Mouse (Mus musculus) left cerebral cortex, postnatal 14 days (tissue): ENCODE data around the gene Kif2c. TPM values are rescaled to one million over a fixed set of nuclear protein-coding genes. Genes with fewer than 3 reads are reported as not detected.

ENCODE experiments used
- DNase-seq, 2 experiments: peaks; one replicate each; pipeline ENCODE4 v3.0.0; 2021 to 2022; ENCODE audit warnings: low spot score in 2 of 2, mixed read lengths in 1 of 2
- intact Hi-C: fragments of 180-260 bp; cut with DNase I; formaldehyde crosslinking; loops from one replicate; pipeline ENCODE4 v1.15.1; 2025
- long read RNA-seq, 2 experiments: library from polyadenylated mRNA; stranded (forward); transcript quantifications; one replicate each; pipeline ENCODE4 v2.0.0; 2021
- total RNA-seq, 2 experiments: library from RNA; stranded (reverse); gene quantifications; 2 replicates each; pipeline ENCODE4 v1.2.3; 2021

The Kif2c gene
- under 1 TPM; 0.46 to 0.61 TPM for total RNA-seq
- long read RNA-seq, experiment 1: 0 reads
- long read RNA-seq, experiment 2, partial matches to known transcripts: 0 of 1 reads
- long read RNA-seq, experiment 2, other reads (novel, unspliced or antisense): 0 of 1 reads

DNA sequence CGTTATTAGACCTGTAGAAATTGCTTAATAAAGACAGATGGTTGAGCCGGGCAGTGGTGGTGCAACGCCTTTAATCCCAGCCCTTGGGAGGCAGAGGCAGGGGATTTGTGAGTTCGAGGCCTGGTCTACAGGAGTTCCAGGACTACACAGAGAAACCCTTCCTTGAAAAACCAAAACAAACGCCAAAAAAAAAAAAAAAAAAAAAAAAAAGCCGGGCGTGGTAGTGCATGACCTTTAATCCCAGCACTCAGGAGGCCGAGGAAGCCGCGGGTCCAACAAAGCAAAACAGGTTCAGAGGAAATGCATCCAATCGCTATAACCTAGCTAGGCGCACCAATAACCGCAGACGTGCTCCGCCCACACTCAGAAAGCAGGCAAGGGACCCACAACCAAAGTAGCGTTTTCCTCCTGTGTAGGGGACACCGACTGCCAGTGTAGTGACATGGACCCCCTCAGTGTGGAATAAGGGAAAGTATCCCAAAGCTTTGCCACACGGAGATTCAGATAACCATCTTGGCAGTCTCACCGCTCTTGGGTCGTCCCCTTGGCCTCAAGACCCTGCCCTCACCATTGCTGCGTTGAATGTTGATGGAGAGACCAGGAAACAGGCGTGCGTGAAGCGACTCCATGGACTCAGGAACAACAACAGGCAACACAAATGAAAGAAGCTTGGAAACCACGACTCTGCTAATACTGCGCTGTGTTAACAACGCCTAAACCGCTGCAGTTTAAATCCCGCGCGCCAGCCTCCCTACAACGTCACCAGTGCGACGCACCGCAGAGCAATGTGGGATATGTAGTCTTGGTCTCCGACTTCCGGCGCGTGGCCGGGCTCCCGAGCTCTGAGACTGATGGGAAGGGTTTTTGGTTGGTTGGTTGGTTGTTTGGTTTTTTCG is at the start of gene Kif2c:
Gene Kif2c (minus strand): TSS at position 777 of the 896 bp plus-strand sequence.
- intact Hi-C loops: no loop called here
- peak; percentile 93 to 94 for DNase-seq

DNA sequence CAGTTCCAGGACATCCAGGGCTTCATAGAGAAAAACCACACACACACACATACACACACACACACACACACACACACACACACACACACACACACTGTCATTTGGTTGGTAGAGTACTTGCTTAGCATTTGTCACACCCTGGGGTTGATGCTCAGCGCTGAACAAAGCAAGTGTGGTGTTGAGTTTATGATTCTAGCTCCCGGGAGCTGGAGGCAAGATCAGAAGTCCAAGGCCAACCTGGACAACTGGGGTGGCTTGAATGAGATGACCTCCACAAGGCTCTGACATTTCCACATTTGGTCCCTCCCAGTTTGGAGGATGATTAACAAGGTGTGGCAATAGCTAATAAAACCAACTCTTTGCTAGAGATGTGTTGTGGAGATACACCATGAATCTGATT is 48.8 kb upstream of the Kif2c start:
- intact Hi-C loops: no loop called here
- DNase-seq: no peak

DNA sequence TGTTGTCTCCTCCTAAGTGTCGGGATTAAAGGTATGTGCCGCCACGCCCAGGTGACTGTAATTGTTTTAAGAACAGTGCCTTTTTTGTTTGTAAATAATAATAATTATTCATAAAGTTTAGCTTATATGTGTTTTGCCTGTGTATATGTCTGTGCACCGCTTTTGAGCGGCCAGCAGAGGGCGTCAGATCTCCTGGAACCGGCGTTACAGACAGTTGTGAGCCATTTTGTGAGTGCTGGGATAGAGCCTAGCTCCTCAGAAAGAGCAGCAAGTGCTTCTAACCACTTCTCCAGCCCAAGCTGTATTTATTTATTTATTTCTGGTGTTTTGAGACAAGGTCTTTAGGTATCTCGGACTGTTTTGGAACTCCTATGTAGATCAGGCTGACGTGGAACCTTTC is 47.9 kb upstream of the Kif2c start:
- intact Hi-C loops: no loop called here
- DNase-seq: no peak

DNA sequence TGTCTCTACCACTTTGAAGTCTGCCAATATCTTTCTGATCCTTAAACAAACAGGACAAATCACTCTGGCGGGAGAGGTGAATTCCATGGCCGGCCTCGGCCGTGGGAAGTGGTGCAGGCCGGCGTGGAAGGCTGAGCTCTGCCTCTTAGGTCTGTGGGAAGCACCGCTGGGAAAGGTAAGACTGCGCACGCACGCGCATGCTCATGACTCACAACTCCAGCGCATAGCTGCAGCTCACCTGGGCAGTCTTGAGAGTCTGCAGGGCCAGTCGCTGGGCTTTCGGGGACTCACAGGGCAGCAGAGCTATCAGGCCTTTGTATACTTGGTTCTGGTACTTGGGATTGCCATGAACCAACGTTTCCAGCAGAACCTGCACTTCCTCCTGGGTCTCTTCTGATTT is 47.2 kb upstream of the Kif2c start:
- intact Hi-C loops: no loop called here
- no peak for DNase-seq

DNA sequence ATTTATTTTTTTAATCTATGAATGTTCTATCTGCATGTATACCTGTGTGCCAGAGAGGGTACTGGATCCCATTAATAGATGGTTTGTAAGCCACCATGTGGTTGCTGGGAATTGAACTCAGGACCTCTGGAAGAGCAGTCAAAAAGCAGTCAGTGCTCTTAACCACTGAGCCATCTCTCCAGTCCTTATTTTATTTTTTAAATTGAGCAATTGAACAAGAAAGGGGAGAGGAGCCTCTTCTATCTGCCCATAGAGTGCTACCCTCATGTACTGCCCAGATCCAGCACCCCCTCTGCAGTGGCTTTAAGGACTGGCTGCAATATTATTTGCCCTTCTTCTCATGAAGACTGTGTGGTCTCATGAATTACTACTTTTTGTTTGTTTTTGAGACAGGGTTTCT is 42.8 kb upstream of the Kif2c start:
- intact Hi-C loops: no loop called here
- DNase-seq: no peak

DNA sequence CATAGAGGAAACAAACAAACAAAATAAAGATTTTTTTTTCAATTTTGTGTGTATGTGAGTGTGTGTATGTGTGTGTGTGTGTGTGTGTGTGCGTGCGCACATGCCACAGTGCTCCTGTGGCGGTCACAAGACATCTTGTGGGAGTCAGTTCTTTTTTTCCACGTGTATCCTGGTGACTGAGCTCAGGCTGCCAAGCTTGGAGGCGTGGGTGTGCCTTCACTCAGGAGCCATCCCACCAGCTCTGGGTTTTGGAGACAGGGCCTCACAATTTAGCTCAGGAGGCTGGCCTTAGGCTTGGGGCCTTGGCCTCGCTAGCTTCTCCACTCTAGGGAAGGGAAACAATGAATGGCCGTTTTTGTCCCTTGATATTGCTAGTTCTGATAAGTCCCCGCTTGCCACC is 41.7 kb upstream of the Kif2c start:
- intact Hi-C loops: no loop called here
- DNase-seq: no peak

DNA sequence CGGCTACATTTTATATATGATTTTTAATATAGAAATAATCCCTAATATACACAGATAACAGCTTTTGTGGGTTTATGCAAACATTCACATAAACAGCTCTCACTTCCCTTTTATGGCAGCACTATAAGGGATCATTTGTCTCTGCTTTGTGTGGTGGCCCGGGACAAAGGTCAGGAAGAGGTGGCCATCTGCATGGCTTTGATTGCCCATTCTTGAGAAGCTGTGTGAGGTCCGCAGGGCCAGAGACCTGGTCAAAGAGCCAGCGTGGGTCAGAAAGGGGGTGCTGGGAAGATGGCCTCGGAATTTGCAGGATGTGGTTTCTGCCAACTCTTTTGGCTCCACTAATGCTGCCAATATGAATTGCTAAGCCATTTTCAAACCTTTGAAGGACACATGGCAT is 40.6 kb upstream of the Kif2c start:
- no peak for DNase-seq
- intact Hi-C loops: no loop called here

DNA sequence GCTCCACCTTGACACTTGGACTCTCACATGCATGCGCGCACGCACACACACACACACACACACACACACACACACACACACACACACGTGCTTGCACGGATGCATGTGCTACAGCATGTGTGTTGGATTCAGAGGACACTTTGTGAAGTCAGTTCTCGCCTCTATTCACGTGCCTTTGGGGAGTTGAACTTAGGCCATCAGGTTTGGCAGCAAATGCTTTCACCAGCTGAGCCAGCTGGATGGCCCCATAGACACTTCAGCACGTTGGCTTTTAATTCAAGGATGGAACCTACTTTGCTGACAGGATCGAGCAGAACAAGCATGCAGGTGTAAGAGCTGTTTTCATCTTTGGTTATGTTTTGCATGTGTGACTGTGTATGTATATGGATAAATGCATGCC is 39.4 kb upstream of the Kif2c start:
- no peak for DNase-seq
- intact Hi-C loops: no loop called here

DNA sequence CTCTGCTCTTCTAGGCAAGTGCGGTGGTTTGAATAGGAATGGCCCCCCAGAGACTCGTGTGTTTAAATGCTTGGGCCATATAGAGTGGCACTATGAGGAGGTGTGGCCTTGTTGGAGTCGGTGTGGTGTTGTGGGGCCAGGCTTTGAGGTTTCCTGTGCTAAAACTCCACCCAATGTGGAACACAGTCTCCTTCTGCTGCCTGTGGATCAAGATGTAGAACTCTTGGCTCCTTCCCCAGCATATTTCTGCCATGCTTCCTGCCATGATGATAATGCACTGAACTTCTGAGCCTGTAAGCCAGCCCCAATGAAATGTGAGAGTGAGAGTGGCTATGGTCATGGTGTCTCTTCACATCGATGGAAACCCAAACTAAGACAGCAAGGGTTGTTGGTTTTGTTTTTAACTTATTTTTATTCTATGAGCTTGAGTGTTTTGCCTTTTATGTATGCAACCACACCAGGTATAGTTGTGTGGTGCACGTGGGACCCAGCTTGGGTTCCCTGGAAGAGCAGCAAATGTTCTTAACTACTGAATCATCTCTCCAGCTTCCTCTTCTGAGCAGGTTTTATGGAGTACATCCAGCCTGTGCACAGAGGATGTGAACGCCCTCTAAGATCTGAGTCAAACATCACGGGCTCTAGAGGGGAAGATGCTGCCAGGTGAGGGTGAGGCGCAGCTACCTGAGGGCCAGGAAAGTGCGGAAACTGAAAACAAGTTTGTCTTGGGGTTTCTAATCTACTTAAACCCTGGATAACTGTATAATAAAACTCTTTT is 38.5 kb upstream of the Kif2c start:
- intact Hi-C loops: no loop called here

DNA sequence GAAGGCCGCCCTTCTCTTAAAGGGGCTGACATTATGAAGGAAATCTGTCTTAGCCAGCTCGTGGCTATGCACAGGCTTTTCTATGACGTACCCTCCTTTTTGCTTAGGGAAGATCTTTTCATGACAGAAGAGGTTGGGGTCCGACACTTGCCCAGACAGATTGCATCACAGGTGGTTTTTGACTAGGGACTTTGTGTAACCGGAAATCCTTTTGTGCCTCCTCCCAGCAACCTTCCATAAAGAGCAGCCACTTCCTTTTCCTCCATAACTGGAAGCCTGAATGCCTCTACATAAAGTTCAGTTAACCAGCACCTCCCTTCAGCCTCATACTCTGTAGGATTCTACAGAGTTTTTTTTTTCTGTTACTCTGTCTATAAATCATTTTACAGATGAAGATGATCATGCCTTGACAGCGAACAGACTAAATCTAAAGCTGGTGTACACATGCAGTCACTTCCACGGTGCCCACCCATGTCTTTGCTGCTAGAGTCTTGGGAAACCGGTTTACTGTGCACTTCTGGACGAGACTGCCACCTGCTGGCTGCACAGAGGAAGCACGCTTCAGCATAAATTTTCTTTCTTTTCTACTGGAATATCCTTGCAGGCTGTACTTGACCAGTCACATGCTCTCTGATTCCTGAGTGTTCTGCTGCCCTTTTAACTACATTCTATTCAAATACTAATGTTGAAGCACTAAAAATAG is 36.2 kb upstream of the Kif2c start:
- intact Hi-C loops: loop anchor here (5.0 kb wide), 1 partner anchor 61 kb away; the partner anchor contains the start of gene Rps8
- peak; percentile 42 to 73 for DNase-seq

More for the DNA sequence above, 38.5 kb upstream of the Kif2c start:
- no peak for DNase-seq

DNA sequence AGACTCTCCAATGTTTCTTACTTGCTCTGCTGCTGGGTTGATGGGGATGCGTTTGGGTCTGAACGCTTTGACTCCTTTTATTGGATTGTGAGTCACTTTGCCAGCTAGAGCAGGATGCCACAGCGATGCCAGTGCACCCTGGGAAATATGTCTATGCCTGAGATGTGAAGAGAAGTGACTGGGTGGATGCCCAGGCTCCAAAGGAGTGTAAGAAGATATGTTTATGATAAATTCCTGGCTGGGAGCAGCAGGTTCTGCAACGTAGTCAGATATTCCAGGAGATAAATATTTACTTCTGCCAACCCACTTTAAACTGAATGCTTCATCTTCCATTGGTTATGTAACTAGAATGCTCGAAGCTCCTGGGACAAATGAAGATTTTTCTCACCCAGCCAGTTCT is 34.6 kb upstream of the Kif2c start:
- peak in 1 of 2 experiments; percentile 25 for DNase-seq
- intact Hi-C loops: loop anchor here (5.0 kb wide), 1 partner anchor 60 kb away; the partner anchor contains the start of gene Rps8

DNA sequence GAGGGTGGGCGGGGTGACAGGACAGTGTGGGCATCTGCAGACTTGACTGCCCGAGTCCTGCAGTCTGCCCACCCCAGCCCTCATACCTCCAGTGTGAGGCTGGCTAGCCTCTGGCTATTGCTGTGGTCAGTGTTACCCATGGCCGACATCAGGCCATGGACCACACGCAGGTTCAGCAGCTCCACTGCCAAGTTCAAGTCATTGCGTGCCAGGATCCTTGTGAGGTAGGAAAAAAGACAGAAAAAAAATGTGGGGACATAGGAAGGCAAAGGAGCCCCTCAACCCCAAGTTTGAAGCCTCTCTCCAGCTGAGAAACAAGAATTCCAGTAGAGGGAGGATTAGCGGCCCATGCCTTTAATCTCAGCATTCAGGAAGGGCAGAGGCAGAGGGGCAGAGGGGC is 31.8 kb upstream of the Kif2c start:
- intact Hi-C loops: no loop called here

DNA sequence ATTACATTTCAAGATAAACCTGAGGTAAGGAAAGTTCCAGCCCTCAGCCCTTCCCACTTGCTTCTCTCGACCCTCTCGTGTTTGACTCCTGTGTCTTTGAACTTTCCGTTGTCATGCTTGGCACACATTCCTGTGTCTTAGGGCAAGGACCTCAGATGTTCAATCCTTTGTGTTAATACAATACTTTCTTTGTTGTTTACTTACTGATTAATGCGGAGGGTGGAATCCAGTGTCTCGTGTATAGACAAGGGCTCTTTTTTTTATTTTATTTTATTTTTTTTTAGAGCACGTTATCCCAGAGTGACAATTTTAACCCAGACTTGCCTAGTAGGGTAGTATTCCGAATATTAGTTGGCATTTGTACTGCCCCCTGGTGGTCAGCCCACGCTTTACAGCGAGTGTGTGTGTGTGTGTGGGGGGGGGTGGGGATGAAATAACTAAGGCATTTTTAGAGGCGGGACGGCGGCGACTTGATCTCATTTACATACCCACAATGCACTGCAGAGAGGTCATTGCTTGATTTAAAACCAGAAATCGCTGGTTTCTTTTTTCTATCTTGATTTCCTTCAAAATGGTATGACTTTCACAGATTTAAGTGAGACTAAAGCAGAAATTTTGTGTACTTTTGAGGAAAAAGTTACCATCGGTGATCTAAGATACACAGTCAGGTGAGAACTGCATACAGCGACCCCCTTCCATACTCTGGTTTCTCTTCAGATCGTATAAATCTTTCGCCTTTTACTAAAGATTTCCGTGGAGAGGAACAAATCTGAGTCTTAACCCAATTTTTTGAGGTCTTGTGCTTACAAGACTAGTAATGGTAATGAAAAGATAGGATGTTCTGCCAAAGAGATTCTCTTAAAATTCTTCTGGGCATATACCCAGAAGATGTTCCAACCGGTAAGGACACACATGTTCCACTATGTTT is 28.0 kb upstream of the Kif2c start:
- intact Hi-C loops: no loop called here
- DNase-seq: peak; percentile 56 to 79

More for the DNA sequence above, 31.8 kb upstream of the Kif2c start:
- DNase-seq: no peak

DNA sequence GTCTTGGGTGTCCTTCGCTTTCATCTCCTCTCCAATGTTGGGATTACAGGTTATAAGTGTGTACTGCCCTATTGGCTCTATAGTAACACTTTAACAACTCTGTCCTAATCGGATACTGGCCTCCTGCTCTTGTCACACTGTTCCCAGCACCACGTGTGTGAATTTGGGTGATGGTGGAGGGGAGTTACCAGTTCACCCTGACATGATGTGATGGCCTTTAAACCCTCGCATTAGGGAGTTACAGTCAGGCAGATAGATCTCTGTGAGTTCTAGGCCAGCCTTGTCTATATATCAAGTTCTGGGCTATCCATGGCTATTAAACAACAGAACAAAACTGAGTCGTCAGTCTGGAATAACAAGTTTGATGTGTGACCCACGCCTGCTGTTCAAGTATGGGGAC is 27.2 kb upstream of the Kif2c start:
- DNase-seq: no peak
- intact Hi-C loops: no loop called here

DNA sequence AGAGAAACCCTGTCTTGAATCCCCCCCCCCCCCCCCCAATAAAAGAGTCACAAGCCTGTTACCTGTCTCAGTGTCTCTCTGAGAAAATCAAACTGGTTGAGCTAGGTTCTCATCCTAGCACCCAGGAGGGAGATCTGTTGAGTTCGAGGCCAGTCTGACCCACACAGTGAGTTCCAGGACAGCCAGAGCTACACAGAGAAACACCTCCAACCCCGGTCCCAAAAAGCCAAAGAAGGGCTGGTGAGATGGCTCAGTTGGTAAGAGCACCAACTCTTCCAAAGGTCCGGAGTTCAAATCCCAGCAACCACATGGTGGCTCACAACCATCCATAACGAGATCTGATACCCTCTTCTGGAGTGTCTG is 20.5 kb upstream of the Kif2c start:
- no peak for DNase-seq
- intact Hi-C loops: no loop called here

DNA sequence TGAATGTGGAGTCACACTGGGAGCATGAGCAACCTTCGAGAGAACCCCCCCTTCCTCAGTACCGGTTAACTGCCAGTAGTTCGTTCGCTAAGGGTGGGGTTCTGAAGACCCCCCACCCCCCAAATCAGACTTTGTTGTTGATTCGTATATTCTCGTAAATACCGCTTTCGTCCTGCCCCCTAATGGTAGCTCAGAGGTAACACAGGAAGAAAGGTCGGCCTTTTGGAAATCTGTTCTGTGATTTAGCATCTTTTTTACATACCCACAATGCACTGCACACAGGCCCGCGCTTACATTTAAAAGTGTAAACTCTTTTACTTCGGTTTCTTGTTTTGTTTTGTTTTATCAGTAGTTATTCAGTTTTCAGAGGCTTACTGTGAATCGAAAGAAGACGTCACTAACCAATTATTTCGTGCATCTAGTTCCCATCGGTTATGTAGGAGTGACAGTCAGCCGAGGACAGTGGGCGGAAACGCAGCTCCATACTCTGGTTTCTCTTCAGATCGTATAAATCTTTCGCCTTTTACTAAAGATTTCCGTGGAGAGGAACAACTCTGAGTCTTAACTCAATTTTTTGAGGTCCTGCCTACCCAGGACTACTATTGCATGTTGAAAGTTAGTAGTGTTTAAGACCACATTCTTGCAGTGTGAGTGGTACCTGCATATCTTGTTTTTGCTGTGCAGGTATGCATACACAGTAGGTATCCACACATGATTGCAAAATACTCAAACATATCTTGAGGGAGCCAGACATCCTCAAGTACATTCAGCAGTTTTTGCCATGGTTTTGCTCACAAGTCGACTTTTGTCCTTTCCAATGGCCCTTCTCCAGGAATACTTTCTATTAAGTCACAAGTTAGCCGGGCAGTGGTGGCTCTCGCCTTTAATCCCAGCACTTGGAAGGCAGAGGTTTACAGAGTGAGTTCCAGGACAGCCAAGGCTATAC is 19.9 kb upstream of the Kif2c start:
- intact Hi-C loops: no loop called here
- DNase-seq: peak; percentile 28 to 67

DNA sequence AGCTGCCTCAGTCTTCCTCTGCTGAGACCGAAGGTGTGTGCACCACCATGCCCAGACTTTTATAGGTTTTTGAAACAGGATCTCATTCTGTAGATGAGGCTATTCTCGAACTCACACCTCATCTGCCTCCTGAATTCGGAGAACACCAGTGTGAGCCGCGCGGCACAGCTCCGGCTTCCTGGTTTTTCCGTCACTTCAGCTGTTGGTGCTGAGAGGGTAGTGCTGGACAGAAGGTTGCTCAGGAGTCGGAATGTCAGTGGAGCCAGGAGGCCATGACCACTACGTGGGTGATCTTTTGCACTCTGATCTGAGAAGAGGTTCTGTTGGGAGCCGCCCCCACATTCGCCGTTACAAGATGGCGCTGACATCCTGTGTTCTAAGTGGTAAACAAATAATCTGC is 9.4 kb upstream of the Kif2c start:
- intact Hi-C loops: no loop called here

DNA sequence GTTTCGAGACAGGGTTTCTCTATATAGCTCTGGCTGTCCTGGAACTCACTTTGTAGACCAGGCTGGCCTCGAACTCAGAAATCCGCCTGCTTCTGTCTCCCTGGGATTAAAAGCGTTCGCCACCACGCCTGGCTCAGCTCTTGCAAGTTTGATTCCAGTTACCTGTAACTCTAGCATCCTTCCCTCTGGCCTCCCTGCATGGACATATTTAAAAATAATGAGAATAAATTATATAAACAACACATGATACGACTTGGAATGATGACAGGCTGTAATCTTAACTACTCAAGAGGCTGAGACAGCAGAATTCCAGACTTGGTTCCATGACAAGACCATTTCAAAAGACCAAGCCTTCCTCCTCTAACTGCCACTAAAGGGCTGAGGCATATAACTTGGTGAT is 8.2 kb upstream of the Kif2c start:
- no peak for DNase-seq
- intact Hi-C loops: no loop called here

More for the DNA sequence above, 9.4 kb upstream of the Kif2c start:
- DNase-seq: no peak
